Mouse (Mus musculus) liver, embryonic 13.5 days (tissue): ENCODE data around the gene Fosb. TPM values are rescaled to one million over a fixed set of nuclear protein-coding genes. Genes with fewer than 3 reads are reported as not detected.
A peak's percentile ranks its signal among the peaks of the same experiment; 100 is the strongest.

Experiments
- ATAC-seq: fragments of 200-750 bp; cut with Nextera tagmentation; 2 replicates; pipeline ENCODE4 v1.8.0; 2017; ENCODE audit warnings: low read depth, mild to moderate bottlenecking, moderate number of reproducible peaks, moderate library complexity
- DNase-seq: peaks from one replicate; pipeline ENCODE4 v3.0.0; 2022
- H3K27ac ChIP-seq: fragments of 300-500 bp; sonication (generic); 2 replicates; pipeline ENCODE4 v1.5.1; 2015; ENCODE audit warnings: moderate library complexity, mild to moderate bottlenecking, inconsistent platforms
- H3K27me3 ChIP-seq: fragments of 300-500 bp; sonication (generic); 2 replicates; pipeline ENCODE4 v1.6.1; 2015; ENCODE audit warnings: mild to moderate bottlenecking, inconsistent platforms
- H3K36me3 ChIP-seq: fragments of 300-500 bp; sonication (generic); 2 replicates; pipeline ENCODE4 v1.6.1; 2015; ENCODE audit warnings: mild to moderate bottlenecking, inconsistent platforms
- H3K4me1 ChIP-seq: fragments of 300-500 bp; sonication (generic); replicated peaks from 2 replicates; pipeline ENCODE4 v1.6.1; 2015; ENCODE audit warnings: inconsistent platforms
- H3K4me2 ChIP-seq: fragments of 300-500 bp; sonication (generic); 2 replicates; pipeline ENCODE4 v1.6.1; 2015; ENCODE audit warnings: inconsistent platforms, mild to moderate bottlenecking, moderate library complexity
- H3K4me3 ChIP-seq: fragments of 300-500 bp; sonication (generic); replicated peaks from 2 replicates; pipeline ENCODE4 v1.5.1; 2015; ENCODE audit warnings: mild to moderate bottlenecking, inconsistent platforms
- H3K9ac ChIP-seq: fragments of 300-500 bp; sonication (generic); 2 replicates; pipeline ENCODE4 v1.6.1; 2015; ENCODE audit warnings: mild to moderate bottlenecking, inconsistent platforms
- H3K9me3 ChIP-seq: fragments of 300-500 bp; sonication (generic); replicated peaks from 2 replicates; pipeline ENCODE4 v1.6.1; 2016; ENCODE audit warnings: inconsistent platforms
- WGBS: fragments of 180-500 bp; shearing (Covaris S2); methylation state at CpG from one replicate; pipeline ENCODE4 v1.1.7; 2015; ENCODE audit not compliant: insufficient replicate concordance; 5-methylcytosine and 5-hydroxymethylcytosine counted together
- polyA plus RNA-seq: library from polyadenylated mRNA; unstranded; fragments of >200 nt; fragmentation: Nextera tagmentation; extraction: Ambion mirVana; gene quantifications from 2 replicates; pipeline ENCODE4 v1.2.1, GENCODE M21; 2015

Gene Fosb
- polyA plus RNA-seq = 0.03 TPM in 1 of 2 replicates, not detected in the other

DNA sequence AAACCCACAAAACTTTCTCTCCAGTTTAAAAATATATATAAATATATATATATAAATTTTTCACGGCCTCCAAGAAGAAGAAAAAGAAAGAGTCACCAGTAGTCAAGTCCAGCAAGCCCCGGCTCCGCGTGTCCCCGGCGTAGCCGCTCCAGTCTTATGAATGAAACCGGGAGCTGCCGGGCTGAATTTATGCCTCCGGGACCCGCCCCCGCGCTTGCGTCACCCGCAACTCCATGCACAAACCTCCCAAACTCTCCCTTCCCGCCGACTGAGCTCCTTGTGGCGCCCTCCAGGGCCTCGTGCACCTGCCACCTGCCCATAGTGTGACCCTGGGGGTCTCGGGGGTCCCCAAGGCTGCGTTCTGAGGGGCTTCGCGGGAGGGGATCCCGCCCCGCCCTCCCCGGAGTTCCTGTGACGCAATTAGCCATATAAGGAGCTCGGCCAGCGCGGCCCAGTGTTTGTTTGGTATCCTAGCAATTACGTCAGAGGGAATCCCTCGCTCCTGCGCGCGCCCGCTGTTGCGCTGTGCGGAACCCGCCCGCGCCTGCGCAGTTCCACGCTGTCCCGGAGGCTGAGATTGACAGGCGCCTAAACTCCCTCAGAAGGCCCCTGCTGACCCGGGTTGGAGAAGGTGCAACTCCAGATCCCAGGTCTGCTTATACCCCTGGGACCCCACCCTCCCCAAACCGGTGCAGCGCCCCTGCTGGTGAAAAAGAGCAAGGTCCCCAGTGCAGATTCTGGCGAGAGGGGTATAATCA lies at the start of gene Fosb:
Fosb (minus strand) TSS at position 168 of the 758 bp plus-strand sequence.
- Histone ChIP-seq H3K4me2 (peak within 1 kb of the TSS; percentile 99), H3K9ac (peak within 1 kb of the TSS; percentile 69), H3K27me3 (peaks cover 76% of the 10 kb centered on the region), H3K4me1 (peaks cover 31% of the 10 kb centered on the region), H3K27ac (no peak within 1 kb of the TSS), H3K9me3 (no peaks in the 10 kb centered on the region), H3K36me3 (no peaks in the 10 kb centered on the region), H3K4me3 (peak within 1 kb of the TSS; percentile 68)
- under 1% methylated on average over 49 of the region's 49 CpGs for WGBS
- peak; percentile 79 for ATAC-seq
- DNase-seq = peak; percentile 87

DNA sequence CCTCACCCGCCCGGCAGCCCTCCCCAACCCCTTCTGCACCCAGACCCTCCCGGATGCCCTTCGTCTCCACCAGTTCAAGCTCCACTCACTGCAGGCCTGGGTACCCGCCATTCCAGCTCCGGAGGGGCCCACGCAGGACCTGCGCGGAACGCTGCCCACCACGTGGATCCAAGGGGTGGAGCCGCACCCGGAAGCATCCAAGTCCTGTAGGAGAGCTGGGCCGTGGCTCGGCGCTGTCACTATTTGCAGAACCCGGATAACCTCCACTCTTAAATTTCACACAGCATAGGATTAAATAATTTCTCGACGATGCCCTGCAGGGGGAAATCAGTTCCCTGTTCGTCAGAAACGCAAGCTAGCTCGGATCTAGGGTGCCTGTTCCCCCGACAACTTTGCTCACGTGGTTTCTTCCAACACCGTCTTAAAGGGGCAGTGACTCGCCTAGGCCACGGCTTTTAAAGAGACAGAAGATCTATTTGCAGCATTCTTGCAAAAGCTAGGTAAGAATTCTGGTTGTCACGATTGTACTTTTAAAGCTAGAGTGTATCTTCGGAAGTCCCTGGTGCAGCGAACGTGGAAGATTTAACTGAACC lies 49.5 kb upstream of the Fosb start, which contains the start of the genes Cd3eap and Ppp1r13l:
Cd3eap (minus strand) TSS at position 185 of the 593 bp plus-strand sequence.
Ppp1r13l (plus strand) TSS at position 451 of the 593 bp plus-strand sequence.
- peak; percentile 59 for ATAC-seq
- peaks cover 30% of the 10 kb centered on the region for H3K36me3 ChIP-seq
- peak within 1 kb of the TSS; percentile 73 for H3K4me3 ChIP-seq
- no peaks in the 10 kb centered on the region for H3K9me3 ChIP-seq
- H3K4me2 ChIP-seq = peak within 1 kb of the TSS; percentile 100
- H3K4me1 ChIP-seq = peaks cover 70% of the 10 kb centered on the region
- H3K27me3 ChIP-seq = no peaks in the 10 kb centered on the region
- under 1% methylated on average over 31 of the region's 31 CpGs for WGBS
- H3K27ac ChIP-seq = peak within 1 kb of the TSS; percentile 79
- peak; percentile 79 for DNase-seq
- peak within 1 kb of the TSS; percentile 78 for H3K9ac ChIP-seq

DNA sequence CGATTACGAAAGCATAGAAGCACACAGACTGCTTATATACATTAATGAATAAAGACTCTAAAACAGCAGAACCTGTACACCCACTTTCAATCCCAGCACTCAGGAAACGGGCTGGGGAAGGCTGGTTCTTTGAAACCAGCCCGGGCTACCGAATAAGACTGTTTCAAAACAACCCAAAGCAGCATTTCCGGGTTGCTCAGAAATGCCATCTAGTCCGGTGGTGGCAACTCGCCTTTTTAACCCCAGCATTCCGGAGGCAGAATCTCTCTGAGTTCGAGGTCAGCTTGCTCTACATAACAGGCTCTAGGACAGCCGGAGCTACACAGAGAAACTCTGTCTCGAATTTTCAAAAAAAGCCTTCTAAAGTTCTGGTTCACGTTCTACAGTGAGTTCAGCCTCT lies 48.8 kb upstream of the Fosb start:
- Histone ChIP-seq H3K9ac (peak overlapping the region; percentile 78), H3K4me2 (peak overlapping the region; percentile 100), H3K9me3 (no peaks in the 10 kb centered on the region), H3K4me3 (peak overlapping the region; percentile 73), H3K27me3 (no peaks in the 10 kb centered on the region), H3K4me1 (peaks cover 64% of the 10 kb centered on the region), H3K27ac (peak overlapping the region; percentile 39; the same call in 1 of the 2 replicates), H3K36me3 (peaks cover 35% of the 10 kb centered on the region)
- ATAC-seq (no peak), DNase-seq (no peak)
- 13% methylated on average over 13 of the region's 13 CpGs for WGBS

- peaks cover 61% of the 10 kb centered on the region for H3K4me1 ChIP-seq
Observed at GRCm38 (mm10) chr7:19357381-19358375, 47.8 kb upstream of the Fosb start.

GRCm38 (mm10) chr7:19356311-19356710 lies 46.5 kb upstream of the Fosb start:
- Histone ChIP-seq H3K9ac (no peak overlapping the region), H3K4me3 (no peak overlapping the region), H3K4me2 (no peak overlapping the region), H3K36me3 (peaks cover 45% of the 10 kb centered on the region), H3K9me3 (no peaks in the 10 kb centered on the region), H3K27ac (no peak overlapping the region), H3K4me1 (peaks cover 47% of the 10 kb centered on the region), H3K27me3 (no peaks in the 10 kb centered on the region)
- DNase-seq = no peak
- ATAC-seq = no peak
- 76% methylated on average over 10 of the region's 10 CpGs for WGBS

More at GRCm38 (mm10) chr7:19357381-19358375, 47.8 kb upstream of the Fosb start:
- Histone ChIP-seq H3K9ac (peak overlapping the region; percentile 78; the same call in 1 of the 2 replicates), H3K4me3 (peak overlapping the region; percentile 73), H3K36me3 (peaks cover 40% of the 10 kb centered on the region), H3K27me3 (no peaks in the 10 kb centered on the region), H3K27ac (no peak overlapping the region; the same call in 1 of the 2 replicates), H3K9me3 (no peaks in the 10 kb centered on the region), H3K4me2 (peak overlapping the region; percentile 100)
- DNase-seq (no peak), ATAC-seq (no peak)
- whole genome bisulfite sequencing = 83% methylated on average over 25 of the region's 25 CpGs

GRCm38 (mm10) chr7:19354991-19355390 lies 45.1 kb upstream of the Fosb start:
- no peak for DNase-seq
- no peak overlapping the region for H3K4me2 ChIP-seq
- no peak overlapping the region for H3K4me3 ChIP-seq
- 84% methylated on average over 5 of the region's 5 CpGs for WGBS
- H3K9me3 ChIP-seq = no peaks in the 10 kb centered on the region
- no peak for ATAC-seq
- no peak overlapping the region for H3K27ac ChIP-seq
- H3K9ac ChIP-seq = no peak overlapping the region
- H3K27me3 ChIP-seq = no peaks in the 10 kb centered on the region
- H3K4me1 ChIP-seq = peaks cover 35% of the 10 kb centered on the region
- peaks cover 54% of the 10 kb centered on the region for H3K36me3 ChIP-seq

DNA sequence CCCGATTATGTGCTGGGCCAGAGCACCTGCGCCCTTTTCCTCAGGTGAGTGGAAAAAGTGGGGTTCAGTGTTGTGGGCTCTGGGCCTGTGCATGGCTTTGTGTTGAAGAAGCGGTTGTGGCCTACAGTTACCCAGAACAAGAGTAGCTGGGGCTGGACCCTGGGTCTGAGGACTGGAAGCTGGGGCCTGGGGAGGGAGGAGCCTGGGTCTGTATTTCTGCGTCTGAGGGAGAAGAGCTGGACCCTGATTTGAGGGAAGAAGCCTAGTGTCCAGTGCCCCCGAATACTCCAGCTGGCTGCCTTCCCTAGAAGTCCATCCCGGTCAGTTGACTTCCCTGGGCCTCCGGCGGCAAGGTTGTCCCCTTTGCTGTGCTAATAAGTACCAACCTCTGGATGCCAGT lies 40.4 kb upstream of the Fosb start:
- Histone ChIP-seq H3K27ac (no peak overlapping the region), H3K4me2 (no peak overlapping the region), H3K4me3 (no peak overlapping the region), H3K36me3 (peaks cover 44% of the 10 kb centered on the region), H3K4me1 (peaks cover 16% of the 10 kb centered on the region), H3K9me3 (no peaks in the 10 kb centered on the region), H3K27me3 (no peaks in the 10 kb centered on the region), H3K9ac (no peak overlapping the region)
- ATAC-seq = no peak
- 85% methylated on average over 8 of the region's 8 CpGs for WGBS
- no peak for DNase-seq

DNA sequence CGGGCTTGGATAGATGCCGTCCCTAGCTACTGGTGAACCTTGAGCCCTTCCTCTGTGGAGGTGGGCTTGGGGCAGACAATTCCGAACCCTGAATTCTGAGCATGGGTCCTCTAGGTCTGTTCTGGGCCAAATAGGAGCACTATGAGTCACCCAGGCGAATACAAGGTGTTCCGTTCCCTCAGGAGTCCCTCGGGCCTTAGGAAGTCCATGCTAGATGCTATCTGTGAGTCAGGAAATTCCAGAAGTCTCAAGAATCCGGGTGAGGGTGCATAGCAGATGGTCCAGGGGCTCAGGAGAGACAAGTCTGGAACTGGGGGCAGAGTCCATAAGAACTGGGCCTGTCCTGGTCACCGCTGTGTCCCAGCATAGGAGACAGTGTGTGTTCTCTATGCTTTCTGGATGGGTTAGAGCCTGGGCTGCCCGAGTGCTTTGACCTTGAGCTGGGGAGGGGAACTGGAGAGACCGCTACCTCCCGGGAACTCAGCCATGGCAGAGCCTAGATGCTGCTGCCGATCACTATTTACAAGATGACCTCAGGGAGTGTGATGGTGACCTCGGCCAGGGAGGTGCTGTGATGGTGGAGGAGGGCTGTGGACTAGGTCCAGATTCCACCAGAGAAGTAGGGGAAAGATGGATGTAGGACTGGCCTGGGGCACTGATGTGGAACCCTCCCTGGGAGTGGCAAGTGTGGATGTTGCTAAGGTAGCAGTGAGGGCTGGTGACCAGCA lies 39.5 kb upstream of the Fosb start:
- Histone ChIP-seq H3K27me3 (no peaks in the 10 kb centered on the region; the same call in 1 of the 2 replicates), H3K4me1 (peaks cover 23% of the 10 kb centered on the region), H3K36me3 (peaks cover 37% of the 10 kb centered on the region), H3K9me3 (no peaks in the 10 kb centered on the region), H3K27ac (no peak overlapping the region), H3K9ac (no peak overlapping the region), H3K4me2 (no peak overlapping the region), H3K4me3 (no peak overlapping the region)
- ATAC-seq (no peak), DNase-seq (no peak)
- WGBS = 67% methylated on average over 13 of the region's 13 CpGs

GRCm38 (mm10) chr7:19344938-19345471 lies 35.2 kb upstream of the Fosb start:
- peaks cover 39% of the 10 kb centered on the region for H3K27me3 ChIP-seq
- ATAC-seq (peak; percentile 93), DNase-seq (peak; percentile 97)
- no peaks in the 10 kb centered on the region for H3K9me3 ChIP-seq
- H3K9ac ChIP-seq = peak overlapping the region; percentile 67
- H3K4me3 ChIP-seq = peak overlapping the region; percentile 70
- H3K4me2 ChIP-seq = peak overlapping the region; percentile 85
- H3K27ac ChIP-seq = peak overlapping the region; percentile 70; the same call in 1 of the 2 replicates
- peaks cover 44% of the 10 kb centered on the region for H3K4me1 ChIP-seq
- peaks cover 14% of the 10 kb centered on the region for H3K36me3 ChIP-seq
- under 1% methylated on average over 31 of the region's 31 CpGs for WGBS

DNA sequence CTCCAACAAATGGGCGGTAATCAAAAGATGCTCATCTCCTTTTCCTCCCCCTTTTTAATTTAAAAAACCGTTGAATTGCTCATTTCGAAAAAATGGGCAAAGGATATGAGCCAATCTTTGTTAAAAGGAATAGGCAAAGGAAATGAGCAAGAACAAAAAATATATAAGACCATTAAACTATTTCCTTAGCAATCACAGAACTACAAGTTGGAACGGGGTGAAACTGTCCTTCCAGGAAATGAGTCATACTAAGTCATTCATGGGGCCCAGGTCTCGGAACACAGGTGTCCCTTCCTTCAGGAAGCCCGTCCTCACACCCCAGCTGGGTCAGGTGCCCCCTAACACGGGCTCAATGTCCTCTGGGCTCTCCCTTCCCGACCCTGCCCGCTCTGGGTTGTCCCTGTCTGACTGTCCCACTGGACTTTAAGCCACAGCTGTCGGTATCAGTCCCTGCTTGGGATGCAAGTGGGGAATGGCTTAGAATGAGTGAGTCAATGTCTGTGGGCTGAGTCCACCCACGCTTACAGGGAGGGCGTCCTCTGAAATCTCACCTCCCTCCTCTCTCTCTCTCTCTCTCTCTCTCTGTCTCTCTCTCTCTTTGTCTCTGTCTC lies 34.5 kb upstream of the Fosb start, which contains the start of gene Ercc1:
Ercc1 (plus strand) TSS at position 542 of the 611 bp plus-strand sequence.
- Histone ChIP-seq H3K36me3 (peaks cover 9% of the 10 kb centered on the region), H3K4me2 (peak within 1 kb of the TSS; percentile 85), H3K27me3 (peaks cover 46% of the 10 kb centered on the region), H3K27ac (peak within 1 kb of the TSS; percentile 70; the same call in 1 of the 2 replicates), H3K4me3 (peak within 1 kb of the TSS; percentile 70), H3K4me1 (peaks cover 42% of the 10 kb centered on the region), H3K9me3 (no peaks in the 10 kb centered on the region), H3K9ac (peak within 1 kb of the TSS; percentile 67)
- ATAC-seq = no peak
- no peak for DNase-seq
- 18% methylated on average over 12 of the region's 12 CpGs for WGBS
